Mouse (Mus musculus): ENCODE measurements around the gene Gab2. TPM values are rescaled to one million over a fixed set of nuclear protein-coding genes. Genes with fewer than 3 reads are reported as not detected.
A peak's percentile ranks its signal among the peaks of the same experiment; 100 is the strongest.

The Gab2 gene
- total RNA-seq (2012; rRNA removed) = 0.13 and 0.30 TPM in 2 replicates
- 0.12 TPM in 2 replicates for total RNA-seq (2014; rRNA removed)
- 0.41 and 0.50 TPM in 2 replicates for polyA plus RNA-seq (2012; ENCODE audit: insufficient read length, low read depth)

DNA sequence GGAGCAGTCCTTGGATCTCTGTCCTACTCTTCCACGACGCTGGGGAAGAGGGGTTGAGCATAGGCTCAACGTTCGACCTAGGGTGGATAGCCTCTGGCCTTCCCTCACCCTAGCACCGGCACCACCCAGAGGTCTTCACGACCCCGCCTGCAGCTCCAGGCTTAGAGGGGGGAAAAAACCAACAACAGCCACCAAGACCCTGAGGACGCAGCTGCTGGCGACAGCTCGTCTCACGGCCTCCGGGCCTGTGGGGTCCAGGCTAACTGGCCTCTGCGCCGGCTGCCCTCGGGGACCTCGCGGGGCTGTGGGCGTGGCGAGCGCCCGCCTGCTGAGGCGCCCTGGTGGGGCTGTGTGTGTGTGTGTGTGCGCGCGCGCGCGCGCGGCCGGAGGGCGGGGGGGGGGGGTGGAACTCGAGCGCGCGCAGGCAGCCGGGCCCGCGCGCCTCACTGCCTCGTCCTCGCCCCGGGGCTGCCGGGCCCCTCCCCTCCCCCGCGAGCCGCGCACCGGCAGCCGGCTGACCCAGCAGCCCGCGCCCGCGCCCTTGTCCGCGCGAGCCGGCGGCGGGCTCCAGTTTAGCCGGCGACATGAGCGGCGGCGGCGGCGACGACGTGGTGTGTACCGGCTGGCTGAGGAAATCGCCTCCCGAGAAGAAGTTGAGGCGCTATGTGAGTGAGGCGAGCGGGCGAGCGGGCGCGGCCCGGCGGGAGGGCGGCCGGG is at the start of gene Gab2:
Gene Gab2, plus strand, starts transcription at position 345 of the 717 bp plus-strand sequence.
- H3K4me2 ChIP-seq (ENCODE audit: insufficient read depth, low read depth, poor library complexity, severe bottlenecking) = peak within 1 kb of the TSS; percentile 98
- H3K4me1 ChIP-seq (ENCODE audit: control insufficient read depth in 1 of 2, insufficient read depth in 2 of 2) = peaks cover 0 to 12% of the 10 kb centered on the region in 2 experiments; a peak in 2 of 4 replicates
- peak; percentile 30; the same call in 1 of the 2 replicates for TF ChIP-seq NRF1 (IDR thresholded peaks at IDR 0.05; ENCODE audit: low read depth, low read length)
- no peak for TF ChIP-seq MAZ (IDR thresholded peaks at IDR 0.05; ENCODE audit: low read depth, low read length)
- H3K27me3 ChIP-seq (replicated peaks) = peaks cover 13% of the 10 kb centered on the region
- no peaks in the 10 kb centered on the region for H3K9me3 ChIP-seq (replicated peaks; ENCODE audit: low read length)
- no peaks in the 10 kb centered on the region for H3K79me2 ChIP-seq (replicated peaks; ENCODE audit: control insufficient read depth, extremely low read depth, insufficient read depth, poor library complexity, severe bottlenecking)
- dilution Hi-C loops (cut with MboI; ENCODE audit: extremely low pct_ligation_motif_present, extremely low pct_unique_long_range_greater_than_20kb, low sequenced_read_pairs) (no loop called here), in situ Hi-C loops (cut with MboI; ENCODE audit: low pct_ligation_motif_present, low pct_unique_long_range_greater_than_20kb, low sequenced_read_pairs) (loop anchor here (5.0 to 10.0 kb wide), 2 partner anchors 109 to 213 kb away; no protein-coding TSS in a partner anchor)
- no peak for DNase-seq (ENCODE audit: extremely low read depth)
- no peak within 1 kb of the TSS for H3K27ac ChIP-seq (ENCODE audit: insufficient read depth, low read depth)
- peak within 1 kb of the TSS; percentile 34 to 92 (median 64) for H3K4me3 ChIP-seq (replicated peaks in 1 of 3; ENCODE audit: low read depth in 2 of 3, low read length in 2 of 3, poor library complexity in 1 of 3)
- H3K36me3 ChIP-seq (replicated peaks in 1 of 2; ENCODE audit: control insufficient read depth in 1 of 2, insufficient read depth in 1 of 2, low read length in 1 of 2) = no peaks in the 10 kb centered on the region
- H3K9ac ChIP-seq (ENCODE audit: insufficient read depth, low read depth) = peak within 1 kb of the TSS; percentile 59

DNA sequence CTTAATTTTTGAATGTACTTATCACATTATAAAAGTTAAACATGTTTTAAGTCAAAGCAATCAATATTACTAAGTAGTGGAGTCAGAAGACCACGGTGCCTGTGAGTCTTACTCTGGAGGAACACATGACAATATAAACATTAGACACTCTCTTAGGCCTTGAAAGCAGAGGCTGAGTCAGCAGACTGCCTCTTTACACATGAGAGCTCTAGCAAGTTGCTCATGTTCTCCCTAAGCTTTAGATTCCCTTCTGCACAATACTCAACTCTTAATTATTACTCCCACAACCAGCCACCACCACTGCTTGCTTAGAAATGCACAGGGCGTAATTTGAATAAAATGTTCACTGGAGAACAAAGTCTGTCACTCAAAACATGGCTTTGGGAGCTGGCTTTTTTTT is 49.0 kb upstream of the Gab2 start:
- Histone ChIP-seq H3K36me3 (replicated peaks in 1 of 2; ENCODE audit: control insufficient read depth in 1 of 2, insufficient read depth in 1 of 2, low read length in 1 of 2) (peaks cover 3 to 45% of the 10 kb centered on the region in 2 experiments), H3K27ac (ENCODE audit: insufficient read depth, low read depth) (no peak overlapping the region), H3K4me3 (replicated peaks in 1 of 3; ENCODE audit: low read depth in 2 of 3, low read length in 2 of 3, poor library complexity in 1 of 3) (no peak overlapping the region), H3K79me2 (replicated peaks; ENCODE audit: control insufficient read depth, extremely low read depth, insufficient read depth, poor library complexity, severe bottlenecking) (no peaks in the 10 kb centered on the region), H3K4me2 (ENCODE audit: insufficient read depth, low read depth, poor library complexity, severe bottlenecking) (no peak overlapping the region), H3K27me3 (replicated peaks) (no peaks in the 10 kb centered on the region), H3K9me3 (replicated peaks; ENCODE audit: low read length) (no peaks in the 10 kb centered on the region), H3K9ac (ENCODE audit: insufficient read depth, low read depth) (no peak overlapping the region), H3K4me1 (ENCODE audit: control insufficient read depth in 1 of 2, insufficient read depth in 2 of 2) (peaks cover 0 to 21% of the 10 kb centered on the region in 2 experiments; a peak in 2 of 4 replicates)
- DNase-seq (ENCODE audit: extremely low read depth) = no peak
- dilution Hi-C loops (cut with MboI; ENCODE audit: extremely low pct_ligation_motif_present, extremely low pct_unique_long_range_greater_than_20kb, low sequenced_read_pairs) = no loop called here
- TF ChIP-seq MAFK (IDR thresholded peaks at IDR 0.05; ENCODE audit: insufficient replicate concordance, low read length) (0 out of 2 replicates have a peak, but pooled peaks have one; percentile 27), MEF2A (IDR thresholded peaks at IDR 0.05; ENCODE audit: borderline replicate concordance, low read depth, low read length) (no peak)
- in situ Hi-C loops (cut with MboI; ENCODE audit: low pct_ligation_motif_present, low pct_unique_long_range_greater_than_20kb, low sequenced_read_pairs) = no loop called here

DNA sequence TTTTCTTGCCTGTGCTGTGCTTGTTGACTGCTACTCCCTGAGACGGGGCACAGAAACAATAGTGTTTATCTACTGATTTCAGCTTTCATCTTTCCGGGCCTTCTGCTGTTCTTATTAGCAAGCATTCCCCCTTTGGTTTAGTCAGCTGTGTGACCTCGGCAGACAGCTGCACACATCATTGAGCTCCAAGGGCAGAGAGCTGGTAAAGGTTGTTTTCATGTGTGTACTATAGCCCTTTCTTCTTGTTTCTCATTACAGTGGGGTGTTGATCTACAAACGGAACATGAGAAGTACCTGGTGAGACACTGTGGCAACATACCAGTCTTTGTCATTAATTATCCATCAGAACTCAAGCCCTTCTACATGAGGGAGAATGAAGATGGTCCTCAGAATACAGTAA is 41.7 kb upstream of the Gab2 start:
- Histone ChIP-seq H3K9me3 (replicated peaks; ENCODE audit: low read length) (no peaks in the 10 kb centered on the region), H3K27me3 (replicated peaks) (no peaks in the 10 kb centered on the region), H3K79me2 (replicated peaks; ENCODE audit: control insufficient read depth, extremely low read depth, insufficient read depth, poor library complexity, severe bottlenecking) (no peaks in the 10 kb centered on the region), H3K27ac (ENCODE audit: insufficient read depth, low read depth) (no peak overlapping the region), H3K4me3 (replicated peaks in 1 of 3; ENCODE audit: low read depth in 2 of 3, low read length in 2 of 3, poor library complexity in 1 of 3) (no peak overlapping the region), H3K4me2 (ENCODE audit: insufficient read depth, low read depth, poor library complexity, severe bottlenecking) (no peak overlapping the region), H3K36me3 (replicated peaks in 1 of 2; ENCODE audit: control insufficient read depth in 1 of 2, insufficient read depth in 1 of 2, low read length in 1 of 2) (peaks cover 7 to 60% of the 10 kb centered on the region in 2 experiments), H3K4me1 (ENCODE audit: control insufficient read depth in 1 of 2, insufficient read depth in 2 of 2) (peaks cover 3 to 19% of the 10 kb centered on the region in 2 experiments; a peak in 3 of 4 replicates), H3K9ac (ENCODE audit: insufficient read depth, low read depth) (no peak overlapping the region)
- in situ Hi-C loops (cut with MboI; ENCODE audit: low pct_ligation_motif_present, low pct_unique_long_range_greater_than_20kb, low sequenced_read_pairs) (no loop called here), dilution Hi-C loops (cut with MboI; ENCODE audit: extremely low pct_ligation_motif_present, extremely low pct_unique_long_range_greater_than_20kb, low sequenced_read_pairs) (no loop called here)
- no peak for DNase-seq (ENCODE audit: extremely low read depth)
- TF ChIP-seq ZKSCAN1 (IDR thresholded peaks at IDR 0.05; ENCODE audit: borderline replicate concordance, low read depth, low read length) (no peak), TBP (conservative IDR thresholded peaks at IDR 0.05; ENCODE audit: low read depth, low read length) (no peak), CTCF (conservative IDR thresholded peaks at IDR 0.05 in 1 of 2, IDR thresholded peaks at IDR 0.05 in 1 of 2; ENCODE audit: low read depth in 2 of 2, low read length in 2 of 2) (no peak)
